In the genomic region with DNA sequence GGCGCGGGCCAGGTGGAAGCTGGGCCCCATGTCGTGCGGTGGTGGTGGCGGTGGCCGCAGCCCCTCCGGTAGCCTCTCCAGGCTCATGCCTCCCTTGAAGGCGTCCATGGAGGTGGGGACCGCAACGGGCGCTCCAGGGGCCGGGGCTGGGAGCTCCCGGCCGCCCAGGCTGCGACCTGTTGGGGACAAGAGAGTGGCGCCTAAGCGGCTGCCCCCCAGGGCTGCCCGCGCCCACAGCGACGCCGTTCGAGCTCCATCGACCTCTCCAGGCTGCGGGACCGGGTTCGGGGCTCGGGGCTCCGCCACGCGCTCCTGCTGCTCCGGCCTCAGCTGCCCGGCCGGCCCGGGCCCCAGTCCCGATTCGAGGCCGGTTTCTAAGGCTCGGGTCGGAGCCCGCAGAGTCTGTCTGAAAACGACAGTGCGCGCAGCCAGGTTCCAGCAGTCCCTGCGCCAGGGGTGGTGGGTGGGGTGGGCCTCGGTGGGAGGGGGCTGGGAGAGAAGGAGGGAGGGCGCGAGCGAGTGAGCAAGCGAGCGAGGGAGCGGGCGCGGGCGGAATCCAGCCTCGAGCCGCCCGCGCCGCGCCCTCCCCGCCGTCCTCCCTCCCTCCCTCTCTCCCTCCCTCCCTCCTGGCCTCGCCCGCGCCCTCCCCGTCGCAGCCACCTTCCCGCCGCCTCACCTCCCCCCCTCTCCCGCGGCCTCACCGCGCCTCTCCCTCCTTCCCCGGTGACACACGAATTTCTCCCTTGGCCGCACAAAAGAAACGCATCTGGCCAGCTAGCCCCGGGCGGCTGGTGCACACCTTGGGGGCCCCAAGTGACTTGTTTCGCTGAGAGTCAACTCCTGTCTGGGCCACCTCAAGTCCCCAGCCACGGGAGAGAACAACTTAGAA, we compare ENCODE assay signal across 10 mouse cellular contexts. TPM values are rescaled to one million over a fixed set of nuclear protein-coding genes. Genes with fewer than 3 reads are reported as not detected.
DNase-seq lines count a peak whose midpoint lies in the region; ATAC-seq and TF ChIP-seq lines count a peak whose summit lies in the region.
"Had no signal": no experiment of that assay in that cellular context is flagged by ENCODE, and none has a peak within 500 bp of the region (broad histone marks: within the 10 kb centered on the region; RNA-seq: fewer than 3 reads in every experiment).

No protein-coding gene starts in this region.

- H3K27ac ChIP-seq in lung, embryonic 16.5 days (ENCODE audit: low read length), result no peak overlapping the region
- no peak overlapping the region for H3K27ac ChIP-seq in forebrain, embryonic 13.5 days
- peak overlapping the region; percentile 99 for H3K27ac ChIP-seq in limb, embryonic 12.5 days
- no peak overlapping the region for H3K27ac ChIP-seq in small intestine, adult 2 months (ENCODE audit: insufficient read depth, low read depth, low read length)

- WGBS in lung, embryonic 16.5 days, result under 1% methylated on average over 56 of the region's 82 CpGs
- under 1% methylated on average over 50 of the region's 82 CpGs for WGBS in forebrain, embryonic 13.5 days
- WGBS in limb, embryonic 12.5 days, result 1% methylated on average over 55 of the region's 82 CpGs
- WGBS in small intestine, adult 2 months, result 2% methylated on average over 60 of the region's 82 CpGs

- 0 out of 2 replicates have a peak overlapping the region, but pooled peaks have one; percentile 9 for H3K9ac ChIP-seq in lung, embryonic 16.5 days (ENCODE audit: low read length)
- H3K9ac ChIP-seq in forebrain, embryonic 13.5 days, result no peak overlapping the region
- peak overlapping the region; percentile 98 for H3K9ac ChIP-seq in limb, embryonic 12.5 days (replicated peaks)

- DNase-seq in lung, postnatal 14 days, result no peak
- no peak for DNase-seq in adrenal gland, postnatal 14 days
- no peak for DNase-seq in testis, postnatal 14 days (ENCODE audit: low spot score)

- no peak for TF ChIP-seq CTCF in small intestine, adult 2 months (IDR thresholded peaks at IDR 0.05; ENCODE audit: extremely low read depth, insufficient read length, insufficient replicate concordance, low read depth, low read length)

- peak; percentile 41; the same call in 1 of the 2 replicates for ATAC-seq in lung, embryonic 16.5 days (ENCODE audit: low read depth)
- no peak for ATAC-seq in forebrain, embryonic 13.5 days
- ATAC-seq in limb, embryonic 12.5 days (ENCODE audit: insufficient number of reproducible peaks, insufficient read depth, low FRiP score, low TSS enrichment, low read depth), result peak; percentile 38; the same call in 1 of the 2 replicates
- no peak for ATAC-seq in inflammation-experienced regulatory T-cells, adult 6 months

- peak overlapping the region; percentile 30 for H3K4me3 ChIP-seq in lung, embryonic 16.5 days (ENCODE audit: low read length)
- peak overlapping the region; percentile 25 for H3K4me3 ChIP-seq in forebrain, embryonic 13.5 days
- H3K4me3 ChIP-seq in limb, embryonic 12.5 days (replicated peaks), result peak overlapping the region; percentile 71
- H3K4me3 ChIP-seq in small intestine, adult 2 months (ENCODE audit: low read depth, low read length), result peak overlapping the region; percentile 93
- H3K4me3 ChIP-seq: myocyte had no signal

- no peaks in the 10 kb centered on the region for H3K9me3 ChIP-seq in lung, embryonic 16.5 days (ENCODE audit: control insufficient read depth, low read length)
- no peaks in the 10 kb centered on the region for H3K9me3 ChIP-seq in forebrain, embryonic 13.5 days (replicated peaks)
- no peaks in the 10 kb centered on the region for H3K9me3 ChIP-seq in limb, embryonic 12.5 days

- peaks cover 9% of the 10 kb centered on the region for H3K4me1 ChIP-seq in lung, embryonic 16.5 days (replicated peaks; ENCODE audit: control insufficient read depth, insufficient read depth, low read length)
- peaks cover 26% of the 10 kb centered on the region for H3K4me1 ChIP-seq in forebrain, embryonic 13.5 days
- peaks cover 48% of the 10 kb centered on the region for H3K4me1 ChIP-seq in limb, embryonic 12.5 days (replicated peaks)
- H3K4me1 ChIP-seq in small intestine, adult 2 months (ENCODE audit: control insufficient read depth, insufficient read depth, insufficient read length, low read length), result peaks cover 10% of the 10 kb centered on the region

- no peaks in the 10 kb centered on the region for H3K36me3 ChIP-seq in lung, embryonic 16.5 days (ENCODE audit: control insufficient read depth, insufficient read depth, low read length)
- H3K36me3 ChIP-seq in forebrain, embryonic 13.5 days (ENCODE audit: poor library complexity, severe bottlenecking), result no peaks in the 10 kb centered on the region
- H3K36me3 ChIP-seq in limb, embryonic 12.5 days, result peaks cover under 1% of the 10 kb centered on the region
- peaks cover 3% of the 10 kb centered on the region; the same call in 1 of the 2 replicates for H3K36me3 ChIP-seq in small intestine, adult 2 months (ENCODE audit: control insufficient read depth, insufficient read depth, low read length)

- peak overlapping the region; percentile 52 for H3K4me2 ChIP-seq in lung, embryonic 16.5 days (ENCODE audit: low read depth, low read length)
- H3K4me2 ChIP-seq in forebrain, embryonic 13.5 days, result peak overlapping the region; percentile 39
- H3K4me2 ChIP-seq in limb, embryonic 12.5 days, result peak overlapping the region; percentile 74

- peaks cover 89% of the 10 kb centered on the region for H3K27me3 ChIP-seq in lung, embryonic 16.5 days (ENCODE audit: control insufficient read depth, insufficient read depth, low read depth, low read length)
- peaks cover 94% of the 10 kb centered on the region for H3K27me3 ChIP-seq in forebrain, embryonic 13.5 days
- H3K27me3 ChIP-seq in limb, embryonic 12.5 days, result peaks cover 85% of the 10 kb centered on the region
- peaks cover 41% of the 10 kb centered on the region for H3K27me3 ChIP-seq in small intestine, adult 2 months (ENCODE audit: control insufficient read depth, insufficient read depth, low read length)

- TF ChIP-seq POLR2A in small intestine, adult 2 months (IDR thresholded peaks at IDR 0.05; ENCODE audit: low read depth, low read length), result no peak

RNA-seq across cellular contexts. Expression of a gene that starts 4.9 kb away (rescaled TPM):
- 0.36 and 0.47 TPM in 2 replicates for polyA plus RNA-seq in lung, embryonic 16.5 days (2015; fragmentation: Nextera tagmentation; extraction: Ambion mirVana)
- not detected in 2 replicates for polyA plus RNA-seq in forebrain, embryonic 13.5 days (2015; fragmentation: Nextera tagmentation; extraction: Ambion mirVana)
- 174 and 206 TPM in 2 replicates for polyA plus RNA-seq in limb, embryonic 12.5 days (2016; fragmentation: Nextera tagmentation; extraction: Ambion mirVana)
- 14.6 and 20.3 TPM in 2 replicates for polyA plus RNA-seq in small intestine, adult 2 months (2012; rRNA removed)
- total RNA-seq in adrenal gland, postnatal 14 days (2021), result not detected in 2 replicates
- polyA plus RNA-seq in inflammation-experienced regulatory T-cells, adult 6 months (2017; shearing (Covaris generic)), result not detected
- polyA plus RNA-seq: frontal cortex, adult 2 months; myocyte had no signal

RNA-seq across cellular contexts. Expression of a gene that starts 46.7 kb away (rescaled TPM):
- polyA plus RNA-seq in lung, embryonic 16.5 days (2015; fragmentation: Nextera tagmentation; extraction: Ambion mirVana), result not detected in 2 replicates
- polyA plus RNA-seq in forebrain, embryonic 13.5 days (2015; fragmentation: Nextera tagmentation; extraction: Ambion mirVana), result 0.17 TPM in 1 of 2 replicates, not detected in the other
- polyA plus RNA-seq in limb, embryonic 12.5 days (2016; fragmentation: Nextera tagmentation; extraction: Ambion mirVana), result 0.15 TPM in 1 of 2 replicates, not detected in the other
- polyA plus RNA-seq in small intestine, adult 2 months (2012; rRNA removed), result 0.06 TPM in 1 of 2 replicates, not detected in the other
- total RNA-seq in adrenal gland, postnatal 14 days (2021), result 0.30 TPM in 1 of 2 replicates, not detected in the other
- not detected for polyA plus RNA-seq in inflammation-experienced regulatory T-cells, adult 6 months (2017; shearing (Covaris generic))

Comparison
In these comparisons a context has a peak if more than half of its experiments do, and no peak if none do; other contexts are left out.
1. ATAC-seq: peak in lung, embryonic 16.5 days (single experiment) and limb, embryonic 12.5 days (single experiment); none in forebrain, embryonic 13.5 days (single experiment) and inflammation-experienced regulatory T-cells, adult 6 months (single experiment).
2. H3K4me3 ChIP-seq: peak in every context shown above with its lines; median percentile 93 in small intestine, adult 2 months; 71 in limb, embryonic 12.5 days; 30 in lung, embryonic 16.5 days; 25 in forebrain, embryonic 13.5 days.
3. RNA of a gene that starts 4.9 kb away (polyA plus RNA-seq): 174 to 206 TPM in limb, embryonic 12.5 days and 14.6 to 20.3 TPM in small intestine, adult 2 months; 0.36 to 0.47 TPM in lung, embryonic 16.5 days, not detected in forebrain, embryonic 13.5 days and not detected in inflammation-experienced regulatory T-cells, adult 6 months; every median in the first group is over 10 times any median in the second.
4. Peak in every context shown above with its lines, with median percentiles within 50 percentile points of each other: H3K4me2 ChIP-seq.